Mouse (Mus musculus): ENCODE data around the gene Dpp6.

- TF ChIP-seq CTCF (IDR thresholded peaks at IDR 0.05 in 2 of 3, conservative IDR thresholded peaks at IDR 0.05 in 1 of 3; ENCODE audit: control insufficient read depth in 1 of 3, insufficient read depth in 1 of 3, low read depth in 2 of 3, low read length in 3 of 3, poor library complexity in 1 of 3, severe bottlenecking in 1 of 3): no peak
- no peak for TF ChIP-seq POLR2A (IDR thresholded peaks at IDR 0.05; ENCODE audit: control insufficient read depth in 1 of 2, insufficient read depth in 1 of 2, low read depth in 1 of 2, low read length in 2 of 2, poor library complexity in 1 of 2)
- no peak for TF ChIP-seq SMC3 (IDR thresholded peaks at IDR 0.05; ENCODE audit: low read depth, low read length)
- TF ChIP-seq BHLHE40 (IDR thresholded peaks at IDR 0.05; ENCODE audit: borderline replicate concordance, low read depth, low read length): no peak
- TF ChIP-seq ZMIZ1 (IDR thresholded peaks at IDR 0.05; ENCODE audit: low read depth, low read length): no peak
These were observed 948.8 kb downstream of the Dpp6 start for GRCm38 (mm10) chr5:27765780-27766179.

All from MEL (cell line).